Mouse (Mus musculus) heart, embryonic 16.5 days (tissue): ENCODE results near the gene Uri1. TPM values are rescaled to one million over a fixed set of nuclear protein-coding genes. Genes with fewer than 3 reads are reported as not detected.

ENCODE experiments used
- ATAC-seq: fragments of 200-750 bp; cut with Nextera tagmentation; replicated peaks from 2 replicates; pipeline ENCODE4 v1.8.0; 2017; ENCODE audit warnings: moderate number of reproducible peaks; ENCODE audit not compliant: insufficient read depth, low FRiP score; ENCODE audit errors: extremely low read depth
- H3K27ac ChIP-seq: fragments of 300-500 bp; sonication (generic); 2 replicates; pipeline ENCODE4 v1.5.1; 2014; ENCODE audit warnings: mild to moderate bottlenecking, low read length, control low read depth, moderate library complexity
- H3K27me3 ChIP-seq: fragments of 300-500 bp; sonication (generic); 2 replicates; pipeline ENCODE4 v1.6.1; 2014; ENCODE audit warnings: low read length, mixed read lengths; ENCODE audit not compliant: control insufficient read depth, insufficient read depth
- H3K36me3 ChIP-seq: fragments of 300-500 bp; sonication (generic); 2 replicates; pipeline ENCODE4 v1.6.1; 2014; ENCODE audit not compliant: control insufficient read depth, insufficient read depth
- H3K4me1 ChIP-seq: fragments of 300-500 bp; sonication (generic); 2 replicates; pipeline ENCODE4 v1.6.1; 2014; ENCODE audit warnings: low read length, mixed read lengths; ENCODE audit not compliant: control insufficient read depth, insufficient read depth
- H3K4me2 ChIP-seq: fragments of 300-500 bp; sonication (generic); 2 replicates; pipeline ENCODE4 v1.6.1; 2014; ENCODE audit warnings: low read depth, mild to moderate bottlenecking, control low read depth, low read length
- H3K4me3 ChIP-seq: fragments of 300-500 bp; sonication (generic); 2 replicates; pipeline ENCODE4 v1.5.1; 2014; ENCODE audit warnings: mild to moderate bottlenecking, control low read depth, low read length
- H3K9ac ChIP-seq: fragments of 300-500 bp; sonication (generic); 2 replicates; pipeline ENCODE4 v1.6.1; 2014; ENCODE audit warnings: low read length, control low read depth
- H3K9me3 ChIP-seq: fragments of 300-500 bp; sonication (generic); replicated peaks from 2 replicates; pipeline ENCODE4 v1.6.1; 2016; ENCODE audit warnings: low read length; ENCODE audit not compliant: control insufficient read depth
- WGBS: fragments of 180-500 bp; shearing (Covaris S2); extraction: QIAGEN DNeasy Blood & Tissue Kit; methylation state at CpG from one replicate; pipeline ENCODE4 v1.1.7; 2014; 5-methylcytosine and 5-hydroxymethylcytosine counted together
- polyA plus RNA-seq: library from polyadenylated mRNA; unstranded; fragments of >200 nt; fragmentation: Nextera tagmentation; extraction: Ambion mirVana; gene quantifications from 2 replicates; pipeline ENCODE4 v1.2.1, GENCODE M21; 2015

The Uri1 gene
- polyA plus RNA-seq, 1 experiment from 2014 or later, result 29.6 TPM

DNA sequence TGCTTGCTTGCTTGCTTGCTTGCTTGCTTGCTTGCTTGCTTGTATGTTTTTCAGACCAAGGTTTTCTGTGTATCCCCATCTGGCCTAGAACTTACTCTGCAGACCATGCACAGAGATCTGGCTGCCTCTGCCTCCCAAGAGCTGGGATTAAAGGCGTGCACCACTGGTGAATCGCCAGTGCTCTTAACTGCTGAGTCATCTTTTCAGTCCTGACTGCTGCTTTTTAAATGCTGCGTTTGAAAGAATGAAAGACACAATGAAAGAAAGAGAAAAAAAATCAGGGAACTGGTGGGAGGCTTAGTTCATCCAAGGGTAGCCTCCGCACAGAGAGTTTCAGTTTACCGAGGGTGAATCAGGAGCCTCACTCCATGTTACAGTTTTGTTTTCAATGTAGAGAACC is 23.9 kb upstream of the Uri1 start:
- Histone ChIP-seq H3K27ac (no peak overlapping the region), H3K9ac (no peak overlapping the region), H3K4me2 (no peak overlapping the region), H3K9me3 (no peaks in the 10 kb centered on the region), H3K4me3 (no peak overlapping the region), H3K36me3 (no peaks in the 10 kb centered on the region), H3K4me1 (no peaks in the 10 kb centered on the region), H3K27me3 (no peaks in the 10 kb centered on the region)
- no peak for ATAC-seq
- WGBS, result 66% methylated on average over 5 of the region's 5 CpGs

DNA sequence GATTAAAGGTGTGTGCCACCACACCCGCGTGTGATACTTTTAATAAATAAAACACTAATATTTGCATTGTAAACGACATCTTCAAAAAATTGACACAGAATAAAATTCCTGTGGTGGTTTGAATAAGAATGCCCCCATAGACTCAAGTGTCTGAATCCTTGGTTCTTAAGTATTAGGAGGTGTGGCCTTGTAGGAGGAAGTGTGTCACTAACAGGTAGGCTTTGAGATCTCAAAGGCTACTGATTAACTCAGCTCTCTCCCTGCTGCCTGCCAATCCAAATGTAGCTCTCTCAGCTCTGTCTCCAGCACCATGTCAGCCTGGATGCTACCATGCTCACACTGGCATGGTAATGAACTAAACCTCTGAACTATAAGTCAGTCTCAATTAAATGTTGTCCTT is 17.9 kb upstream of the Uri1 start:
- WGBS, result 73% methylated on average over 3 of the region's 3 CpGs
- Histone ChIP-seq H3K27ac (no peak overlapping the region), H3K36me3 (no peaks in the 10 kb centered on the region), H3K9ac (no peak overlapping the region), H3K4me2 (no peak overlapping the region), H3K27me3 (no peaks in the 10 kb centered on the region), H3K9me3 (no peaks in the 10 kb centered on the region), H3K4me1 (no peaks in the 10 kb centered on the region), H3K4me3 (no peak overlapping the region)
- ATAC-seq, result no peak

DNA sequence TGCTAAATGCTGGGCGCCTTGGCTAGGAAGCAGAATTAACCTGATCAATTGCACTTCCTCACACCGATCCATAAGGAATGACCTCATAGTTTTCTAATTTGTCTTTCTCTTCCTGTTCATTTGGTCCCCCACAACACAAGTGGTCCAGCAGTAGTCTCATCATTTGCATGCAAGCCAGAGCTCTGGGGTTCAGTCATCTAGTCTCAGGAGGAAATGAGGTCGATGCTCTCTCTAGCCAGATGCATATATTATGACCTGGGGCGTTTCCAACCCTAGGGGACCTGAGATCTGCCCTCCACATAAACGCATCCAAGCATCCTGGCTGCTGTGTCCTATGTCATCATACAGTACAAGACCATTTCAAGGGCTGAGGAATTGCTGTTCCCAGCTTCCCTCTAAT is 14.2 kb upstream of the Uri1 start:
- Histone ChIP-seq H3K9me3 (no peaks in the 10 kb centered on the region), H3K4me1 (no peaks in the 10 kb centered on the region), H3K27ac (no peak overlapping the region), H3K4me2 (no peak overlapping the region), H3K9ac (no peak overlapping the region), H3K36me3 (no peaks in the 10 kb centered on the region), H3K27me3 (no peaks in the 10 kb centered on the region), H3K4me3 (no peak overlapping the region)
- no peak for ATAC-seq
- 68% methylated on average over 5 of the region's 5 CpGs for WGBS

DNA sequence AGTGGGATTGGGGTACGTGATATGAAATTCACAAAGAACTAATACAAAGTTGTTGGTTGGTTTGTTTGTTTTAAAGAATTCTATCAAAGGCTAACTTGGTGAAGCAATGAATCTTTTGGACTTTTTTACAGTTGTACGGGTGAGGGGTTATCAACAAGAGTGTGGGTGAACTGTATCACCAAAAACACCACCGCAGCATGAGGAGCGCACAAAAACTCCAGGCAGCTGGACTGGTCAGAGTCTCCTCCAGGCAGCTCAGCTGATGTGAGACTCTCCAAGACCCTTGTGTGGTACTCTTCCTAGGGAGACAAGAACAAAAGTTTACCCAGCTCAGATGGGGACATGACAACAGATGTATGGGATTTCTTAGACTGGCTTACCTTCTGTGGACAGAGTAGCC is 7.8 kb upstream of the Uri1 start:
- Histone ChIP-seq H3K27ac (no peak overlapping the region), H3K36me3 (no peaks in the 10 kb centered on the region), H3K27me3 (no peaks in the 10 kb centered on the region), H3K4me2 (no peak overlapping the region), H3K9me3 (no peaks in the 10 kb centered on the region), H3K4me3 (no peak overlapping the region), H3K4me1 (no peaks in the 10 kb centered on the region), H3K9ac (no peak overlapping the region)
- no peak for ATAC-seq
- WGBS, result 75% methylated on average over 4 of the region's 4 CpGs

DNA sequence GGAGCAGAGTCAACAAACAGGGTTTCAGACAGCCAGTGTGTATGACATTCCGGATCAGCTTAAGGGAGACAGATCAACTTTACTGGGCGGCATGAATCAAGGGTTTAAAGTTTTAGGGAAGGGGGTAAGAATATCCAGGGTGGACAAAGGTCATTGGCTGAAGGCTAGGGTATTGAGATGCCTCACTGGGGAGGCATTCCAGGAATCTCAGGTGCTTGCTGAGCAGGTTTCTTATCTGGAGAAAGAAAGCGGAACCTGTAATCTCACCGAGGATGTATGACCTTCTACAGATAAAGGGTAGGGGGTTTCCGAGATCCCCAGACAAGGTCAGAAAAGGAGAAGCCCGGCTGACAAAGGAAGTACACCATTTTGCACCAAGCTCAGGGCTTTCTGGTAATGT is 7.3 kb upstream of the Uri1 start:
- WGBS, result 22% methylated on average over 6 of the region's 6 CpGs
- H3K4me3 ChIP-seq, result no peak overlapping the region

DNA sequence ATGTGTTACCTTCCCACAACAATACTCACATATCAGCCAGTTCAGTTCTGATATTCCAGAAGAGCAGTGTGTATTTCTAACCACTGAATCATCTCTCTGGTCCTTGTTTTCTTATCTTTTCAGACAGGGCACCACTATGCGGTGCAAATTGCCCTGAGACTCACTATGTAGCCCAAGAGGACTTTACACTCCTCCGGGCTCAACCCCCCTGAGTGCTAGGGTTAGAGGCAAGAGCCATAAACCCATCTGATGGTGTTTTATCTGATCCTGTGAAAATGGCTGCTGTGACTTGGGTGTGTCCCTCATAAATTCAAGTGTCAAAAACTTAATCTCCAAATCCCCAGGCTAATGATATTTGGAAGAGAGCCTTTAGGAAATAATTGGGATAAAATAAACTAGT is 6.6 kb upstream of the Uri1 start:
- Histone ChIP-seq H3K36me3 (no peaks in the 10 kb centered on the region), H3K9ac (no peak overlapping the region), H3K9me3 (no peaks in the 10 kb centered on the region), H3K4me3 (no peak overlapping the region), H3K4me1 (no peaks in the 10 kb centered on the region), H3K27me3 (no peaks in the 10 kb centered on the region), H3K4me2 (no peak overlapping the region), H3K27ac (no peak overlapping the region)
- ATAC-seq, result no peak
- WGBS, result 36% methylated on average over 2 of the region's 2 CpGs

More for the DNA sequence above, 7.3 kb upstream of the Uri1 start:
- H3K4me1 ChIP-seq, result no peaks in the 10 kb centered on the region
- no peaks in the 10 kb centered on the region for H3K27me3 ChIP-seq
- no peak overlapping the region for H3K27ac ChIP-seq
- H3K9ac ChIP-seq, result no peak overlapping the region
- H3K9me3 ChIP-seq, result no peaks in the 10 kb centered on the region
- H3K36me3 ChIP-seq, result no peaks in the 10 kb centered on the region
- H3K4me2 ChIP-seq, result no peak overlapping the region
- no peak for ATAC-seq

DNA sequence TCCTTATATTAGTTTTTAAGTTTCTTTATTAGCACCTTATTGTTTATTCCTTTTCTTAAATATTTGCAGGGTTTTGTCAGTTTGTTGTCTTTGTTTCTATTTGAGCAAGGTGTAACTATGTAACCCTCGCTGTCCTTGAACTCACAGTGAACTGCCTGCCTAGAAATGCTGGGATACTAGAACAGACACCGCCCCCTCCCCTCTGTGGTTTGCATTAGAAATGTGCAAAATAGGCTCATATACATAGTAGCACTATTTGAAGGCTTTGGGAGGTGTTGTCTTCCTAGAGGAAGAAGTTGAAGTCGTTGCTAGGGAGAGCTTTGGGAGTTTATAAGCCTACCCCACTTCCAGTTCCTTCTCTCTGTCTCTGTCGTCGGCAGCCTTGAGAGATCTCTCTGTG is 5.7 kb upstream of the Uri1 start:
- H3K36me3 ChIP-seq, result no peaks in the 10 kb centered on the region
- no peak overlapping the region for H3K27ac ChIP-seq
- no peak overlapping the region for H3K9ac ChIP-seq
- no peaks in the 10 kb centered on the region for H3K4me1 ChIP-seq
- 51% methylated on average over 5 of the region's 5 CpGs for WGBS
- H3K4me2 ChIP-seq, result no peak overlapping the region
- no peaks in the 10 kb centered on the region for H3K27me3 ChIP-seq
- ATAC-seq, result no peak
- no peaks in the 10 kb centered on the region for H3K9me3 ChIP-seq
- no peak overlapping the region for H3K4me3 ChIP-seq

DNA sequence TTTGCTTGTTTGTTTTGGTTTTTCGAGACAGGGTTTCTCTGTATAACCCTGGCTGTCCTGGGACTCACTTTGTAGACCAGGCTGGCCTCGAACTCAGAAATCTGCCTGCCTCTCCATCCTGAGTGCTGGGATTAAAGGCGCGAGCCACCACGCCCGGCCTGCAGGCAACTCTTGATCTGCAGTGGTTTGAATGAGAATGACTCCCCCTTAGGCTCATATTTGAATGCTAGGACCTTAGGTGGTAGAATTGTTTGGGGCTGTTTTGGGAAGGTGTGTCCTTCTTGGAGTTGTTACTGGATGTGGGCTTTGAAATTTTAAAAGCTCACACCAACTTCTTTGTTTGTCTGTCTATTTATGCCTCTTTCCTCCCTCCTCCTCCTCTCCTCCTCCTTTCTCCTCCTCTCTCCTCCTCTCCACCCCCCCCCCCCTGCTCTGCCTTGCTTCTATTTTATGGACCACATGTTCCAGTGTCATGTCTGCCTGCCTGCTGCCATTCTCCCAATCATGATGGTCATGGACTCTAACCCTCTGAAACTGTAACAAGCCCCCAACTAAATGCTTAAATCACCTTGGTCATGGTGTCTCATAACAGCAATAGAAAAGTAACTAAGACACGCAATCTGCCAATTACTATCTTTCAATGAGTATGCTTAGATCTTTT is 4.7 kb upstream of the Uri1 start:
- H3K4me2 ChIP-seq, result no peak overlapping the region
- no peak overlapping the region for H3K27ac ChIP-seq
- no peak overlapping the region for H3K4me3 ChIP-seq
- no peaks in the 10 kb centered on the region for H3K9me3 ChIP-seq
- WGBS, result 86% methylated on average over 7 of the region's 7 CpGs
- H3K9ac ChIP-seq, result no peak overlapping the region
- ATAC-seq, result no peak
- no peaks in the 10 kb centered on the region for H3K36me3 ChIP-seq
- no peaks in the 10 kb centered on the region for H3K27me3 ChIP-seq
- no peaks in the 10 kb centered on the region for H3K4me1 ChIP-seq

DNA sequence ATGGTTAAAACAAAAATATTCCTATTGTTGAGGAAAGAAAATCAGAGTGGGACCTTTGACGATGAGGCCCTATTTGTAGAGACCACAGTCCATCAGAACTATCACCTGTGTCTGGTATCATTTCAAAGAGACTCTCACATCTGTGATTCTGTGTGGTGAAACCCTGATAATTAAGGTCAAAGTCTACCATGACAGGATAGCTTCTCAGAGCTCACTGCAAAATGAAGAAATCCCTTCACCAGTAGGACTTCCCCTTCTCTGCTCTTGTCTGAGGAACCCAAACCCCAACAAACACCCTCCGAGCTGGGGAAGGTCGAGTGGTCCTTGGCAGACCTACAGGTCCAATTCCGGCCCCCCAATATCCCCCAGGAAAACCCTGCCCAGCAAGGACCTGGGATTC is 1.5 kb upstream of the Uri1 start:
- 64% methylated on average over 4 of the region's 4 CpGs for WGBS

More for the DNA sequence above, 1.5 kb upstream of the Uri1 start:
- no peaks in the 10 kb centered on the region for H3K9me3 ChIP-seq
- H3K4me3 ChIP-seq, result no peak overlapping the region
- H3K27ac ChIP-seq, result no peak overlapping the region
- H3K4me2 ChIP-seq, result no peak overlapping the region
- no peaks in the 10 kb centered on the region for H3K36me3 ChIP-seq
- H3K27me3 ChIP-seq, result no peaks in the 10 kb centered on the region
- no peak overlapping the region for H3K9ac ChIP-seq
- ATAC-seq, result no peak
- H3K4me1 ChIP-seq, result no peaks in the 10 kb centered on the region
